Mouse (Mus musculus) kidney, adult 2 months (tissue): ENCODE measurements around the gene Ppp1r3d.

ENCODE experiments used
- CTCF ChIP-seq: fragments of 200-500 bp; conservative IDR thresholded peaks from 2 replicates; pipeline ENCODE4 v1.5.1; 2011; ENCODE audit warnings: low read depth, mild to moderate bottlenecking, control low read depth, low read length, moderate library complexity, mixed read lengths; ENCODE audit not compliant: insufficient read depth, insufficient read length
- POLR2A ChIP-seq: fragments of 200-500 bp; IDR thresholded peaks from one replicate; pipeline ENCODE4 v1.6.1; 2011; ENCODE audit warnings: low read depth, low read length, control low read depth

DNA sequence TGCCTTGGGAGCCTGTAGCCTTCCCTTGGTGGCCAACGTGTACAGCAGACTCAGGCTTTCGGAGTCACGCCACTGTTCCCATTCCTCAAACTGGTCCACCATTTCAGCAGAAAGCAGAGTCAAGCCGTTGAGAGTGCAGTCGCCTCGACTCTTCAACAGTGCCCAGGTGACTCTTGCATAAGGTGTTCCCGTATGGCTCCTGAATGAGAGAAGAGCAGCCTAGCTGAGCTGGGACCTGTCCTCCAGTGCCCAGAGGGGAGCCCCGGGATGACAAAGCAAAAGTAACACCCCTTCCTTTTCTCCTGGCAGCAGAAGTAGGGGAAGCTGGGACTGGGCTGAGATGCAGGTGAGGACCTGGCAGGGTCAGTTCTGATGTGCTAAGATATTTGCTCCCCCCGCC is 13.9 kb upstream of the Ppp1r3d start:
- TF ChIP-seq CTCF (no peak), POLR2A (no peak)
